ENCODE assay signal across 25 mouse cellular contexts in the genomic region with DNA sequence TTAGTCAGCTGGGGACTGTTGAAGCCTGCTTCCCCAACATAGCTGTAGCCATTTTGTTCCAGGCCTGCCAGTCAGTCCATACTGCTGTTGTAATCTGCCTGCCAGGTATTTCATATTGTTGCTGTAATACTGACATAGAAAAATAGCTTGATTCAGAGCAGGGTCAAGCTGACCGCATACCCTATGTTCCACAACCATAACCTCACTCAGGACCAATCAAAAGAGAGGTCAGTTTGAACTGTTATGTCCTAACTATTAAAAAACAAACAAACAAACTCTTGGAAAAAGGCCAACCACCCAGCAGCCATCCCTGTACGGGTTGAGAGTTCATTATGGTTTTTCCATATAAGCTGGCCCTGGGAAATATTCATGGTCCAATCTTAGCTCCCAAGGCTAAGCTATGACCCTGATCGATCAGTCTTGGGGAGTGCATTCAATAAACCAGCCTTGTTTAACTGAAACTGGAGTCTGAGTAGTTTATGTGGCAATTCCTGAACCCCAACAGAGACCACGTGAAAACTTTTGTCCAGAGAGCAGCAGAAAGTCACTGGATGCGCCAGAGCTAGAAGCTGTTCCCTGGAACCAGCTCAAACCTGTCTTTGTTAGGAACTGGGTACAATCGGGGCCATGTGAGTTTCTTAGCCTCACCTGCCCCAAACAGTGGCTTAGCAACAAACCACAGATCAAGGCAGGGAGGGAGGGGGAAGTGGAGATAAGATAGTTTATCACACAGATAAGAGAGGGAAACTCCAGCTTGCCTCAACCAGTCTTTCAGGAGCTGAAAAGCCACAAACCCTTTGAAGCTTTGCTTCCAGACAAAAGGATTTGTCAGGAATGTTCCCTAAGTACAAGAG.
A peak's percentile ranks its signal among the peaks of the same experiment; 100 is the strongest.
DNase-seq lines count a peak whose midpoint lies in the region; ATAC-seq and TF ChIP-seq lines count a peak whose summit lies in the region.
"Had no signal": no experiment of that assay in that cellular context is flagged by ENCODE, and none has a peak within 500 bp of the region (broad histone marks: within the 10 kb centered on the region; RNA-seq: fewer than 3 reads in every experiment).

No protein-coding gene starts in this region.

- peak overlapping the region; percentile 17; the same call in 1 of the 2 replicates for H3K4me2 ChIP-seq in CH12.LX (ENCODE audit: insufficient read depth, low read depth, poor library complexity, severe bottlenecking)
- H3K4me2 ChIP-seq in midbrain, postnatal 0 days (ENCODE audit: low read depth, low read length, poor library complexity, severe bottlenecking): no peak overlapping the region
- H3K4me2 ChIP-seq: forebrain, embryonic 12.5 days; liver, embryonic 11.5 days; lung, embryonic 14.5 days; midbrain, embryonic 12.5 days; neural tube, embryonic 15.5 days had no signal

- H3K79me2 ChIP-seq in CH12.LX (replicated peaks; ENCODE audit: control insufficient read depth, extremely low read depth, insufficient read depth, poor library complexity, severe bottlenecking): no peaks in the 10 kb centered on the region

- H3K9me3 ChIP-seq in CH12.LX (replicated peaks; ENCODE audit: low read length): peaks cover 2% of the 10 kb centered on the region
- no peaks in the 10 kb centered on the region for H3K9me3 ChIP-seq in midbrain, postnatal 0 days (ENCODE audit: low read length)
- H3K9me3 ChIP-seq: forebrain, embryonic 12.5 days; midbrain, embryonic 12.5 days; neural tube, embryonic 15.5 days had no signal

- no peaks in the 10 kb centered on the region for H3K27me3 ChIP-seq in CH12.LX (replicated peaks)
- no peaks in the 10 kb centered on the region for H3K27me3 ChIP-seq in small intestine, adult 2 months (ENCODE audit: control insufficient read depth, insufficient read depth, low read length)
- 0 out of 2 replicates have a peak, but pooled peaks cover 3% of the 10 kb centered on the region for H3K27me3 ChIP-seq in midbrain, postnatal 0 days (ENCODE audit: insufficient read depth, low read length)
- H3K27me3 ChIP-seq: forebrain, embryonic 12.5 days; midbrain, embryonic 12.5 days; neural tube, embryonic 15.5 days had no signal

- peak; percentile 57 for ATAC-seq in inflammation-experienced regulatory T-cells, adult 6 months
- no peak for ATAC-seq in midbrain, postnatal 0 days (ENCODE audit: low FRiP score)
- ATAC-seq: hindbrain, embryonic 16.5 days had no signal

- H3K9ac ChIP-seq in CH12.LX (ENCODE audit: insufficient read depth, low read depth): no peak overlapping the region
- no peak overlapping the region for H3K9ac ChIP-seq in midbrain, postnatal 0 days (replicated peaks; ENCODE audit: low read length, poor library complexity, severe bottlenecking)
- H3K9ac ChIP-seq: forebrain, embryonic 12.5 days; lung, embryonic 14.5 days; midbrain, embryonic 12.5 days; neural tube, embryonic 15.5 days had no signal

- no peak for TF ChIP-seq POLR2A in CH12.LX (IDR thresholded peaks at IDR 0.05; ENCODE audit: low read depth, low read length)
- TF ChIP-seq POLR2A in small intestine, adult 2 months (IDR thresholded peaks at IDR 0.05; ENCODE audit: low read depth, low read length): no peak

- peak; percentile 80 for DNase-seq in CD4-positive helper T cell, adult 2 months (ENCODE audit: low read depth, low spot score)
- DNase-seq in CH12.LX (ENCODE audit: extremely low read depth): no peak
- no peak for DNase-seq in heart, postnatal 4 days
- no peak for DNase-seq in B cell, adult 2 months
- no peak for DNase-seq in midbrain, postnatal 0 days (ENCODE audit: low spot score)
- DNase-seq: adrenal gland, adult 8-10 months; cerebellum, adult 11 months; cerebellum, postnatal 10 days; gastrocnemius, postnatal 14 days; heart, adult 18-20 months; kidney, adult 9 months; kidney, postnatal 36 days; layer of hippocampus, adult 9-11 months; left cerebral cortex, postnatal 4 days; lung, embryonic 14.5 days had no signal

- dilution Hi-C loops in CH12.LX (cut with MboI; ENCODE audit: extremely low pct_ligation_motif_present, extremely low pct_unique_long_range_greater_than_20kb, low sequenced_read_pairs): no loop called here

- H3K4me3 ChIP-seq in CH12.LX (replicated peaks in 1 of 3; ENCODE audit: low read depth in 2 of 3, low read length in 2 of 3, poor library complexity in 1 of 3): no peak overlapping the region
- H3K4me3 ChIP-seq in small intestine, adult 2 months (ENCODE audit: low read depth, low read length): no peak overlapping the region
- no peak overlapping the region for H3K4me3 ChIP-seq in midbrain, postnatal 0 days (ENCODE audit: low read depth, low read length)
- H3K4me3 ChIP-seq: forebrain, embryonic 12.5 days; left cerebral cortex, adult 2 months; midbrain, embryonic 12.5 days; myocyte; neural tube, embryonic 15.5 days had no signal

- no peaks in the 10 kb centered on the region for H3K36me3 ChIP-seq in CH12.LX (replicated peaks in 1 of 2; ENCODE audit: control insufficient read depth in 1 of 2, insufficient read depth in 1 of 2, low read length in 1 of 2)
- no peaks in the 10 kb centered on the region for H3K36me3 ChIP-seq in small intestine, adult 2 months (ENCODE audit: control insufficient read depth, insufficient read depth, low read length)
- no peaks in the 10 kb centered on the region for H3K36me3 ChIP-seq in midbrain, postnatal 0 days (ENCODE audit: insufficient read depth, low read length)
- H3K36me3 ChIP-seq: forebrain, embryonic 12.5 days; midbrain, embryonic 12.5 days; neural tube, embryonic 15.5 days had no signal

- in situ Hi-C loops in CH12.LX (cut with MboI; ENCODE audit: low pct_ligation_motif_present, low pct_unique_long_range_greater_than_20kb, low sequenced_read_pairs): loop anchor here (25.0 kb wide), 1 partner anchor 1656 kb away; no protein-coding TSS in a partner anchor

- no peak for TF ChIP-seq CTCF in CH12.LX (conservative IDR thresholded peaks at IDR 0.05 in 1 of 2, IDR thresholded peaks at IDR 0.05 in 1 of 2; ENCODE audit: low read depth in 2 of 2, low read length in 2 of 2)
- TF ChIP-seq CTCF in small intestine, adult 2 months (IDR thresholded peaks at IDR 0.05; ENCODE audit: extremely low read depth, insufficient read length, insufficient replicate concordance, low read depth, low read length): no peak
- no peak for TF ChIP-seq CTCF in midbrain, postnatal 0 days (IDR thresholded peaks at IDR 0.05)

- peaks cover 3 to 5% of the 10 kb centered on the region in 2 experiments; a peak in 2 of 4 replicates for H3K4me1 ChIP-seq in CH12.LX (ENCODE audit: control insufficient read depth in 1 of 2, insufficient read depth in 2 of 2)
- peaks cover 14% of the 10 kb centered on the region for H3K4me1 ChIP-seq in small intestine, adult 2 months (ENCODE audit: control insufficient read depth, insufficient read depth, insufficient read length, low read length)
- H3K4me1 ChIP-seq in midbrain, postnatal 0 days (ENCODE audit: insufficient read depth, low read length): no peaks in the 10 kb centered on the region
- H3K4me1 ChIP-seq: forebrain, embryonic 12.5 days; midbrain, embryonic 12.5 days; neural tube, embryonic 15.5 days had no signal

- WGBS in small intestine, adult 2 months: 28% methylated on average over 6 of the region's 6 CpGs
- 73% methylated on average over 6 of the region's 6 CpGs for WGBS in midbrain, postnatal 0 days

- TF ChIP-seq EP300 in CH12.LX (IDR thresholded peaks at IDR 0.05; ENCODE audit: low read length): no peak

- no peak overlapping the region for H3K27ac ChIP-seq in CH12.LX (ENCODE audit: insufficient read depth, low read depth)
- H3K27ac ChIP-seq in small intestine, adult 2 months (ENCODE audit: insufficient read depth, low read depth, low read length): peak overlapping the region; percentile 59
- no peak overlapping the region for H3K27ac ChIP-seq in midbrain, postnatal 0 days (ENCODE audit: low read depth, low read length)
- H3K27ac ChIP-seq: forebrain, embryonic 12.5 days; left cerebral cortex, adult 2 months; macrophage; midbrain, embryonic 12.5 days; neural tube, embryonic 15.5 days had no signal

- no peak for TF ChIP-seq RAD21 in CH12.LX (IDR thresholded peaks at IDR 0.05; ENCODE audit: low read depth, low read length)

TF ChIP-seq in CH12.LX, 34 proteins besides CTCF, POLR2A, EP300 and RAD21:
- TF ChIP-seq ZMIZ1 (IDR thresholded peaks at IDR 0.05; ENCODE audit: low read depth, low read length) (no peak), ZNF384 (IDR thresholded peaks at IDR 0.05; ENCODE audit: low read depth, low read length) (no peak), MEF2A (IDR thresholded peaks at IDR 0.05; ENCODE audit: borderline replicate concordance, low read depth, low read length) (no peak), NELFE (IDR thresholded peaks at IDR 0.05; ENCODE audit: low read depth, low read length) (no peak), PAX5 (IDR thresholded peaks at IDR 0.05; ENCODE audit: low read length) (no peak), NRF1 (IDR thresholded peaks at IDR 0.05; ENCODE audit: low read depth, low read length) (no peak)
TF ChIP-seq in CH12.LX: peak in this region for 0.
